Mouse (Mus musculus): Measurements from ENCODE around the gene Kazn. TPM values are rescaled to one million over a fixed set of nuclear protein-coding genes. Genes with fewer than 3 reads are reported as not detected.

The Kazn gene
- polyA plus RNA-seq, 1 experiment from 2014 or later = 10.7 TPM

GRCm38 (mm10) chr4:142084936-142085563, 154.2 kb downstream of the Kazn start:
- H3K4me2 ChIP-seq (ENCODE audit: low read depth, low read length) = peak overlapping the region; percentile 87
- peak overlapping the region; percentile 92 for H3K9ac ChIP-seq (ENCODE audit: low read depth, low read length)
- H3K4me1 ChIP-seq (ENCODE audit: control insufficient read depth, insufficient read depth, low read length) = peaks cover 37% of the 10 kb centered on the region
- H3K9me3 ChIP-seq (ENCODE audit: control insufficient read depth, low read length) = no peaks in the 10 kb centered on the region
- no peaks in the 10 kb centered on the region for H3K36me3 ChIP-seq (ENCODE audit: control insufficient read depth, insufficient read depth, low read length)
- H3K4me3 ChIP-seq (ENCODE audit: low read length) = peak overlapping the region; percentile 83
- 0 out of 2 replicates have a peak, but pooled peaks have one; percentile 12 for ATAC-seq
- H3K27me3 ChIP-seq (replicated peaks; ENCODE audit: control insufficient read depth, insufficient read depth, low read length) = no peaks in the 10 kb centered on the region
- peak overlapping the region; percentile 97 for H3K27ac ChIP-seq (ENCODE audit: low read length)
- 8% methylated on average over 20 of the region's 20 CpGs for WGBS

- peak; percentile 89 for ATAC-seq
- Histone ChIP-seq H3K9me3 (ENCODE audit: control insufficient read depth, low read length) (no peaks in the 10 kb centered on the region), H3K4me3 (ENCODE audit: low read length) (peak within 1 kb of the TSS; percentile 83), H3K27ac (ENCODE audit: low read length) (peak within 1 kb of the TSS; percentile 97), H3K4me1 (ENCODE audit: control insufficient read depth, insufficient read depth, low read length) (peaks cover 44% of the 10 kb centered on the region), H3K4me2 (ENCODE audit: low read depth, low read length) (peak within 1 kb of the TSS; percentile 87), H3K27me3 (replicated peaks; ENCODE audit: control insufficient read depth, insufficient read depth, low read length) (no peaks in the 10 kb centered on the region), H3K36me3 (ENCODE audit: control insufficient read depth, insufficient read depth, low read length) (no peaks in the 10 kb centered on the region), H3K9ac (ENCODE audit: low read depth, low read length) (peak within 1 kb of the TSS; percentile 92)
- WGBS = under 1% methylated on average over 52 of the region's 52 CpGs
Measured at GRCm38 (mm10) chr4:142084131-142084899, 154.9 kb downstream of the Kazn start, which contains the start of gene Tmem51. Gene Tmem51, minus strand, starts transcription at chr4:142084304.

- Histone ChIP-seq H3K27ac (ENCODE audit: low read length) (peak overlapping the region; percentile 97), H3K9ac (ENCODE audit: low read depth, low read length) (peak overlapping the region; percentile 92), H3K9me3 (ENCODE audit: control insufficient read depth, low read length) (no peaks in the 10 kb centered on the region)
Measured at GRCm38 (mm10) chr4:142083762-142084130, 155.5 kb downstream of the Kazn start.

GRCm38 (mm10) chr4:142083193-142083592, 156.0 kb downstream of the Kazn start:
- WGBS = 47% methylated on average over 6 of the region's 6 CpGs
- H3K4me1 ChIP-seq (ENCODE audit: control insufficient read depth, insufficient read depth, low read length) = peaks cover 45% of the 10 kb centered on the region
- H3K9ac ChIP-seq (ENCODE audit: low read depth, low read length) = peak overlapping the region; percentile 92
- H3K27ac ChIP-seq (ENCODE audit: low read length) = peak overlapping the region; percentile 8; the same call in 1 of the 2 replicates
- peak overlapping the region; percentile 87 for H3K4me2 ChIP-seq (ENCODE audit: low read depth, low read length)
- ATAC-seq = no peak
- H3K36me3 ChIP-seq (ENCODE audit: control insufficient read depth, insufficient read depth, low read length) = no peaks in the 10 kb centered on the region
- H3K27me3 ChIP-seq (replicated peaks; ENCODE audit: control insufficient read depth, insufficient read depth, low read length) = no peaks in the 10 kb centered on the region
- peak overlapping the region; percentile 83 for H3K4me3 ChIP-seq (ENCODE audit: low read length)
- no peaks in the 10 kb centered on the region for H3K9me3 ChIP-seq (ENCODE audit: control insufficient read depth, low read length)

More at GRCm38 (mm10) chr4:142083762-142084130, 155.5 kb downstream of the Kazn start:
- H3K36me3 ChIP-seq (ENCODE audit: control insufficient read depth, insufficient read depth, low read length) = no peaks in the 10 kb centered on the region
- no peaks in the 10 kb centered on the region for H3K27me3 ChIP-seq (replicated peaks; ENCODE audit: control insufficient read depth, insufficient read depth, low read length)
- ATAC-seq = peak; percentile 86
- H3K4me3 ChIP-seq (ENCODE audit: low read length) = peak overlapping the region; percentile 83
- H3K4me2 ChIP-seq (ENCODE audit: low read depth, low read length) = peak overlapping the region; percentile 87
- peaks cover 44% of the 10 kb centered on the region for H3K4me1 ChIP-seq (ENCODE audit: control insufficient read depth, insufficient read depth, low read length)
- 1% methylated on average over 27 of the region's 29 CpGs for WGBS

- 72% methylated on average over 4 of the region's 4 CpGs for WGBS
- Histone ChIP-seq H3K4me2 (ENCODE audit: low read depth, low read length) (peak overlapping the region; percentile 87), H3K4me1 (ENCODE audit: control insufficient read depth, insufficient read depth, low read length) (peaks cover 50% of the 10 kb centered on the region), H3K27me3 (replicated peaks; ENCODE audit: control insufficient read depth, insufficient read depth, low read length) (no peaks in the 10 kb centered on the region), H3K9ac (ENCODE audit: low read depth, low read length) (peak overlapping the region; percentile 92), H3K9me3 (ENCODE audit: control insufficient read depth, low read length) (no peaks in the 10 kb centered on the region), H3K27ac (ENCODE audit: low read length) (no peak overlapping the region), H3K4me3 (ENCODE audit: low read length) (peak overlapping the region; percentile 83), H3K36me3 (ENCODE audit: control insufficient read depth, insufficient read depth, low read length) (no peaks in the 10 kb centered on the region)
- ATAC-seq = no peak
Measured at GRCm38 (mm10) chr4:142082703-142083102, 156.5 kb downstream of the Kazn start.

- Histone ChIP-seq H3K27ac (ENCODE audit: low read length) (0 out of 2 replicates have a peak overlapping the region, but pooled peaks have one; percentile 30), H3K9ac (ENCODE audit: low read depth, low read length) (peak overlapping the region; percentile 41; the same call in 1 of the 2 replicates), H3K27me3 (replicated peaks; ENCODE audit: control insufficient read depth, insufficient read depth, low read length) (no peaks in the 10 kb centered on the region), H3K4me3 (ENCODE audit: low read length) (peak overlapping the region; percentile 13), H3K9me3 (ENCODE audit: control insufficient read depth, low read length) (no peaks in the 10 kb centered on the region), H3K4me2 (ENCODE audit: low read depth, low read length) (peak overlapping the region; percentile 87), H3K36me3 (ENCODE audit: control insufficient read depth, insufficient read depth, low read length) (no peaks in the 10 kb centered on the region), H3K4me1 (ENCODE audit: control insufficient read depth, insufficient read depth, low read length) (peaks cover 59% of the 10 kb centered on the region)
- ATAC-seq = no peak
- WGBS = 46% methylated on average over 13 of the region's 13 CpGs
Measured at GRCm38 (mm10) chr4:142081631-142082283, 157.4 kb downstream of the Kazn start.

- H3K36me3 ChIP-seq (ENCODE audit: control insufficient read depth, insufficient read depth, low read length) = no peaks in the 10 kb centered on the region
- WGBS = 48% methylated on average over 18 of the region's 18 CpGs
- peak overlapping the region; percentile 20 for H3K4me2 ChIP-seq (ENCODE audit: low read depth, low read length)
- H3K4me3 ChIP-seq (ENCODE audit: low read length) = 0 out of 2 replicates have a peak overlapping the region, but pooled peaks have one; percentile 5
- no peaks in the 10 kb centered on the region for H3K27me3 ChIP-seq (replicated peaks; ENCODE audit: control insufficient read depth, insufficient read depth, low read length)
- H3K9me3 ChIP-seq (ENCODE audit: control insufficient read depth, low read length) = no peaks in the 10 kb centered on the region
- ATAC-seq = no peak
- peaks cover 64% of the 10 kb centered on the region for H3K4me1 ChIP-seq (ENCODE audit: control insufficient read depth, insufficient read depth, low read length)
- H3K9ac ChIP-seq (ENCODE audit: low read depth, low read length) = peak overlapping the region; percentile 17
- peak overlapping the region; percentile 43; the same call in 1 of the 2 replicates for H3K27ac ChIP-seq (ENCODE audit: low read length)
Measured at GRCm38 (mm10) chr4:142080901-142081630, 158.1 kb downstream of the Kazn start.

GRCm38 (mm10) chr4:142080487-142080767, 158.8 kb downstream of the Kazn start:
- 61% methylated on average over 4 of the region's 4 CpGs for WGBS
- no peaks in the 10 kb centered on the region for H3K9me3 ChIP-seq (ENCODE audit: control insufficient read depth, low read length)
- H3K4me1 ChIP-seq (ENCODE audit: control insufficient read depth, insufficient read depth, low read length) = peaks cover 65% of the 10 kb centered on the region

More at GRCm38 (mm10) chr4:142080487-142080767, 158.8 kb downstream of the Kazn start:
- Histone ChIP-seq H3K36me3 (ENCODE audit: control insufficient read depth, insufficient read depth, low read length) (no peaks in the 10 kb centered on the region), H3K4me3 (ENCODE audit: low read length) (0 out of 2 replicates have a peak overlapping the region, but pooled peaks have one; percentile 5), H3K9ac (ENCODE audit: low read depth, low read length) (peak overlapping the region; percentile 17; the same call in 1 of the 2 replicates), H3K4me2 (ENCODE audit: low read depth, low read length) (peak overlapping the region; percentile 20; the same call in 1 of the 2 replicates), H3K27me3 (replicated peaks; ENCODE audit: control insufficient read depth, insufficient read depth, low read length) (no peaks in the 10 kb centered on the region), H3K27ac (ENCODE audit: low read length) (peak overlapping the region; percentile 43; the same call in 1 of the 2 replicates)
- ATAC-seq = no peak
